Mouse (Mus musculus) hindlimb bud, embryonic 11.5 days (tissue): ENCODE data around the gene Ssty1.
"Not testable (repeated sequence)": the region's sequence is repeated elsewhere in the genome, so short reads cannot be mapped to it uniquely, and the experiment has no call there.

Experiments used
- DNase-seq: peaks from one replicate; pipeline ENCODE4 v3.0.0-alpha.2; 2012; ENCODE audit warnings: low read depth, low spot score; ENCODE audit errors: extremely low spot score

Ssty1 gene

GRCm38 (mm10) chrY:18088816-18089215 is at the start of gene Ssty1:
Gene Ssty1, plus strand, starts transcription at chrY:18089116.
- not testable (repeated sequence) for DNase-seq

GRCm38 (mm10) chrY:18061712-18062111 is 27.2 kb upstream of the Ssty1 start, which contains the start of gene Gm21764:
Gene Gm21764, minus strand, starts transcription at chrY:18061812.
- not testable (repeated sequence) for DNase-seq
